Mouse (Mus musculus) neural tube, embryonic 14.5 days (tissue): ENCODE measurements around the gene Sec24b. TPM values are rescaled to one million over a fixed set of nuclear protein-coding genes. Genes with fewer than 3 reads are reported as not detected.

Experiments
- ATAC-seq: fragments of 200-750 bp; cut with Nextera tagmentation; 2 replicates; pipeline ENCODE4 v1.8.0; 2017; ENCODE audit warnings: low read depth, mild to moderate bottlenecking, moderate TSS enrichment, moderate library complexity
- H3K27ac ChIP-seq: fragments of 300-500 bp; sonication (generic); 2 replicates; pipeline ENCODE4 v1.5.1; 2014; ENCODE audit warnings: low read depth, mild to moderate bottlenecking, control low read depth, low read length, moderate library complexity, mixed read lengths
- H3K27me3 ChIP-seq: fragments of 300-500 bp; sonication (generic); 2 replicates; pipeline ENCODE4 v1.6.1; 2014; ENCODE audit warnings: low read length; ENCODE audit not compliant: control insufficient read depth, insufficient read depth
- H3K36me3 ChIP-seq: fragments of 300-500 bp; sonication (generic); 2 replicates; pipeline ENCODE4 v1.6.1; 2014; ENCODE audit warnings: low read length, mixed read lengths; ENCODE audit not compliant: control insufficient read depth, insufficient read depth
- H3K4me1 ChIP-seq: fragments of 300-500 bp; sonication (generic); 2 replicates; pipeline ENCODE4 v1.6.1; 2014; ENCODE audit warnings: low read length; ENCODE audit not compliant: control insufficient read depth, insufficient read depth
- H3K4me2 ChIP-seq: fragments of 300-500 bp; sonication (generic); 2 replicates; pipeline ENCODE4 v1.6.1; 2014; ENCODE audit warnings: mild to moderate bottlenecking, low read depth, low read length, control low read depth
- H3K4me3 ChIP-seq: fragments of 300-500 bp; sonication (generic); 2 replicates; pipeline ENCODE4 v1.5.1; 2014; ENCODE audit warnings: low read depth, low read length, control low read depth, mixed read lengths
- H3K9ac ChIP-seq: fragments of 300-500 bp; sonication (generic); replicated peaks from 2 replicates; pipeline ENCODE4 v1.6.1; 2014; ENCODE audit warnings: low read depth, mild to moderate bottlenecking, control low read depth, low read length, mixed read lengths
- H3K9me3 ChIP-seq: fragments of 300-500 bp; sonication (generic); 2 replicates; pipeline ENCODE4 v1.6.1; 2016; ENCODE audit warnings: low read length; ENCODE audit not compliant: control insufficient read depth
- WGBS: fragments of 180-500 bp; shearing (Covaris S2); extraction: QIAGEN DNeasy Blood & Tissue Kit; methylation state at CpG from one replicate; pipeline ENCODE4 v1.1.7; 2014; 5-methylcytosine and 5-hydroxymethylcytosine counted together
- polyA plus RNA-seq: library from polyadenylated mRNA; unstranded; fragments of >200 nt; fragmentation: Nextera tagmentation; extraction: Ambion mirVana; gene quantifications from 2 replicates; pipeline ENCODE4 v1.2.1, GENCODE M21; 2014

Gene Sec24b
- 36.5 and 38.9 TPM in 2 replicates for polyA plus RNA-seq

DNA sequence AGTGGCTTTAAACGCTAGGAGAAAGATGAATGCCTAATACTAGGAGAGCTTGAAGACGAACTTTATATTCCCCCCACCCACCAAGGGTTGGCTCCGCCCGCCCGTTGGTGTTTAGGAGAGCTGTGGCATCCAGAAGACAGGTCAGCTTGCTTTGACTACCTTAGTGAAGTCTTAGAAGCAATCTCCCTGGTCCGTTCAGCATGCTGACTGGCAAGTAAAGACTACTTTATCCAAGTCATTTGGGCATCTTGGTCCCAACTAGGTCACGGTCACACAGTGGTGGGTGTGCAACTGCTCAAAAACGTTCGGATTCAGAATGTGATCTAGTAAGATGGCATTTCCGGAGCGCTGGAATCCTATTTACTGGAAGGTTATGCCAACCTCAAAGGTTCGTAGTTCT is at the start of gene Sec24b:
Sec24b (minus strand) TSS at position 273 of the 400 bp plus-strand sequence.
- peak within 1 kb of the TSS; percentile 97 for H3K9ac ChIP-seq
- peak within 1 kb of the TSS; percentile 92 for H3K27ac ChIP-seq
- ATAC-seq = peak; percentile 12
- peak within 1 kb of the TSS; percentile 86 for H3K4me2 ChIP-seq
- WGBS = 15% methylated on average over 12 of the region's 12 CpGs
- H3K36me3 ChIP-seq = no peaks in the 10 kb centered on the region
- no peaks in the 10 kb centered on the region for H3K9me3 ChIP-seq
- H3K4me3 ChIP-seq = peak within 1 kb of the TSS; percentile 83
- H3K4me1 ChIP-seq = peaks cover 23% of the 10 kb centered on the region
- no peaks in the 10 kb centered on the region for H3K27me3 ChIP-seq

DNA sequence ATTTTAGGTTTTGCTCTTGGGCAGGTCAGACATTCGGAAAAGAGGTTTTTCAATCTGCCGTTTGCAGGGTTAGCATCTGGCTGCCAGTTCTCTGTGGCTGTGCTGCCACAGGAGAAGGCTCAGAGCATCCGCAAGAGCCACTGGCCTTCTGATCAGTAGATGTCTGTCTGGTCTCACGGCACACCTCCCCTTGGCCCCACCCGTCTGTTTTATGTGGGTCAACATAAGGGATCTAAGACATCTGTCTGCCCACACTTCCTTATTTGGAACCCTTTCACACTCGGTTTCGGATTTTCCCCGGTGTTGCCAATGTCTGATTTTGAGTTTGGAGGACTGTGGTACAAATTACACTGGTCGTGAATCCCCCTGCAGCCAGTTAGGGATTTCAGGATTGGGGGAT is 43.1 kb upstream of the Sec24b start:
- ATAC-seq = no peak
- whole genome bisulfite sequencing = 83% methylated on average over 9 of the region's 9 CpGs

DNA sequence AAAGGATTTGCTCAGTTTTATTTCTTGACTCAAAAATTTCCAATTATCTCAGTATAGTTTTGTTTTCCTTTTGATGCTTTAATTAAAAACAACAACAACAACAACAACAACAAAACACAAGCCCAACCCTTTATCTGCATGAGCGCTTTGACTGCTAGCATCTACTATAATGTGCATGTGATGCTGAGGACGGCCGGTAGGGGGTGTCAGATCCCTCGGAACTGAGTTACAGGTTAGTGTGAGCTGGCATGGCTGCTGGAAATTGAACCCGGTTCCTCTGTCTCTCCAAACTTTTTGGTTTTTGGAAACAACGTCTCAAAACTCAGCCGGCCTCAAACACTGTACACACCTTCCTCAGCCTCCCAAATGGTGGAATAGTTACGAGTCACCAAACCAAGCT is 42.1 kb upstream of the Sec24b start:
- Histone ChIP-seq H3K4me3 (no peak overlapping the region), H3K27me3 (no peaks in the 10 kb centered on the region), H3K9ac (no peak overlapping the region), H3K9me3 (no peaks in the 10 kb centered on the region), H3K27ac (no peak overlapping the region), H3K4me1 (no peaks in the 10 kb centered on the region), H3K4me2 (no peak overlapping the region), H3K36me3 (no peaks in the 10 kb centered on the region)
- ATAC-seq = no peak
- 75% methylated on average over 8 of the region's 8 CpGs for WGBS

More for the DNA sequence above, 43.1 kb upstream of the Sec24b start:
- H3K27ac ChIP-seq = no peak overlapping the region
- no peaks in the 10 kb centered on the region for H3K36me3 ChIP-seq
- H3K4me2 ChIP-seq = no peak overlapping the region
- no peaks in the 10 kb centered on the region for H3K27me3 ChIP-seq
- no peak overlapping the region for H3K9ac ChIP-seq
- no peaks in the 10 kb centered on the region for H3K9me3 ChIP-seq
- no peak overlapping the region for H3K4me3 ChIP-seq
- no peaks in the 10 kb centered on the region for H3K4me1 ChIP-seq

DNA sequence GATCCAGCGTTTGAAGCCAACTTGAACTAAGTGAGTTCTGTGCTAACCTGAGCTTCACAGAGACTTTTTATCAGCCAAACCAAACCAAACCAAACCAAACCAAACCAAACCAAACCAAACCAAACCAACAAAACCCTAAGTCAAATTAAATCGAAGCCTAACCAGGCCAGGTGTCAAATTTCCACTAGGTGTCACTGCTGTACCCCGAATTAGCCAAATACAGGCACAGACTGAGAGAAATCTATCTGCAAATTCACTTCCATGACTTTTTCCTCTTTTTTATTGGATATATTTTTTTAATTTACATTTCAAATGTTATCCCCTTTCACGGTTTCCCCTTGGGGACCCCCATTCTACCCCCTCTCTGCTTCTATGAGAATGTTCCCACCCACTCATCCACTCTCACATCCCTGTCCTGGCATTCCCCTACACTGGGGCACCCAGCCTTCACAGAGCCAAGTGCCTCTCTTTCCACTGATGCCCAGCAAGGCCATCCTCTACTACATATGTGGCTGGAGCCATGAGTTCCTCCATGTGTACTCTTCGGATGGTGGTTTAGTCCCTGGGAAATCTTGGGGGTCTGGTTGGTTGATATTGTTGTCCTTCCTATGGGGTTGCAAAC is 33.9 kb upstream of the Sec24b start:
- Histone ChIP-seq H3K9ac (no peak overlapping the region), H3K27me3 (no peaks in the 10 kb centered on the region), H3K4me1 (no peaks in the 10 kb centered on the region), H3K36me3 (no peaks in the 10 kb centered on the region), H3K4me3 (no peak overlapping the region), H3K9me3 (no peaks in the 10 kb centered on the region), H3K27ac (no peak overlapping the region), H3K4me2 (no peak overlapping the region)
- peak; percentile 62; the same call in 1 of the 2 replicates for ATAC-seq
- 47% methylated on average over 5 of the region's 5 CpGs for WGBS

DNA sequence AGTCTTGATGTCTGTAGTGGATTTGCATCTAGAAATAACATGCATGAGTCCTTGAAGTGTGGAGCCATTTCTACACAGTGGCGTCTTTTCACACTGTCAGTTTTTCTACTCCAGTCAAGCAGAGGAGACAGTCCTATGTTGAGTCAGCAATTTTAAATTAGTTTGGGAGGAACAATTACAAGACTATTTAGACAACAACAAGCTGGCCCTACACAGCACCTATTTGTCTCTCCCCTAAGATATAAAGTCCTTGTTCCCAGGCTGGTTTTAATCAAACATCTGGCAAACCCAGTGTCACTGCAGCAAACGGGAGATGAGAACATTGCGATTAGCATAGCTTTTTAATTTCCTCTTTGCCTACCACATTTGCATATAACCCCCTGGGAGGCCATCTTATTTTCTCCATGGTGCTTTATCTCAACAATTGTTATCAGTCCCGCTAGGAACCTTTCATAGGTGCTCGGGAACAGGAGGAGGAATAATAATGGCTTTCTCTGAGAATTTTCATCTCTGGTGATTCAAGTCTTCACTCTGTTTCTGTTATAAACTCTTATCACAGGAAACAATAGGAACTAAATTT is 32.9 kb upstream of the Sec24b start:
- Histone ChIP-seq H3K36me3 (no peaks in the 10 kb centered on the region), H3K4me1 (no peaks in the 10 kb centered on the region), H3K4me3 (no peak overlapping the region), H3K27ac (peak overlapping the region; percentile 10; the same call in 1 of the 2 replicates), H3K9me3 (no peaks in the 10 kb centered on the region), H3K9ac (no peak overlapping the region), H3K27me3 (no peaks in the 10 kb centered on the region), H3K4me2 (no peak overlapping the region)
- WGBS = 42% methylated on average over 5 of the region's 5 CpGs
- ATAC-seq = peak; percentile 62

DNA sequence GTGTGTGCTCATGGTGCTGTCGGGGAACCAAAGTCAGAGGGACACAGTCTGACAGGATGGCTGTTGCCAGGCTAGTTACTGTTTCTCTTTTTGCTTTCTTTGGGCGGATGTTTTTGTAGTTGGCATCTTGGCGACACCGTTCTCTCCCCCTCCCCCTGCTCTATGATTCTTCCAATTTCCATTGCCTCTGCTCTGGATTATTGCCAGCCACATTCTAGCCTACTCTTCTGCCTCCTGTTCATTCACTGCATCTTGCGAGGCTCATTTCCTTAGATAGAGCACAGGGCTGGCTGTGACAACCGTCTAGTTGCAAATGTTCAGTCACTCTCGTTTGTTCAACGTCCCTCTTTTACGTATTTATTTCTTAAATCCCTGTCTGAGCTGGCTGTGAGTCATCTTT is 29.1 kb upstream of the Sec24b start:
- WGBS = 70% methylated on average over 9 of the region's 9 CpGs

DNA sequence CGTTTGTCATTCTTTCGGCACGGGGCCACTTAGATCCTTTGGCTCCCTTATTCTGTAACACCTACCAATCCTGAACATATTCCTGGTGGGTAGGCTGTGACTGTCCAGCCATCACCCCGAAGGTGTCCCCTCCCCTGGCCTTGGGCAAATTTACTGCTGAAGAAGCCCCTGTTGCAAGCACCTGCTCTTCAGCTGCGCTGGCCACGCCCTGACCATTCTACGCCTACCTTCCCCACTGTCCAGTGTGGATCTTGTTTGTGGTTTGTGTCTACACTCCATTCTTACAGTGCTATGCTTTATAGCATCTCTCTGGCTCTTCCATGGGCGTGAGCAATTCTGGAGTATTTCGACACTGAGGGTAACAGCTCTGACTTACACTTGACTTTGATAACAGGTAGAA is 27.3 kb upstream of the Sec24b start:
- H3K9me3 ChIP-seq = no peaks in the 10 kb centered on the region
- H3K4me1 ChIP-seq = no peaks in the 10 kb centered on the region
- no peaks in the 10 kb centered on the region for H3K36me3 ChIP-seq
- H3K4me3 ChIP-seq = no peak overlapping the region
- no peak for ATAC-seq
- no peaks in the 10 kb centered on the region for H3K27me3 ChIP-seq
- 94% methylated on average over 9 of the region's 9 CpGs for WGBS
- no peak overlapping the region for H3K9ac ChIP-seq
- H3K4me2 ChIP-seq = no peak overlapping the region
- H3K27ac ChIP-seq = no peak overlapping the region

More for the DNA sequence above, 29.1 kb upstream of the Sec24b start:
- Histone ChIP-seq H3K4me3 (no peak overlapping the region), H3K9ac (no peak overlapping the region), H3K27me3 (no peaks in the 10 kb centered on the region), H3K4me1 (no peaks in the 10 kb centered on the region), H3K9me3 (no peaks in the 10 kb centered on the region), H3K27ac (no peak overlapping the region), H3K36me3 (no peaks in the 10 kb centered on the region), H3K4me2 (no peak overlapping the region)
- no peak for ATAC-seq

DNA sequence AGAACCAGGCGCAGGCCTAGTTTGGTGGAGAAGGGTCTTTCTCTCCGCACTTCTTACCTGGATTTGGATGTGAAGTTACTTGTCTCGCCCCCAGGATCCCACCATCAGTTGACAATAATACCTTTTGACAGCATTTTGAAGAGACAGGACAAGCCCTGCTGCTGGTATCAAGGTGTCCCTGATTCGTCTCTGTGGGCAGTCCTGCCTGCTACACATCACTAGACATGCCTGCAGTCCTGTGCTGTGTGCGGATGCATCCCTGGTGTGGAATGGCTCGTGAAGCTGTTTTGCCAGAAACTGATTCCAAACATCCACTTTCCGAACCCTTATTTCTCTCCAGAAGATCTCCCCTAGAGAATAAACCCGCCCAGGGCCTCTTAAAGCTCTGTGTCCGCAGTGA is 26.1 kb upstream of the Sec24b start:
- Histone ChIP-seq H3K9me3 (no peaks in the 10 kb centered on the region), H3K9ac (no peak overlapping the region), H3K4me3 (no peak overlapping the region), H3K27ac (no peak overlapping the region), H3K36me3 (no peaks in the 10 kb centered on the region), H3K4me1 (no peaks in the 10 kb centered on the region), H3K27me3 (no peaks in the 10 kb centered on the region), H3K4me2 (no peak overlapping the region)
- 80% methylated on average over 9 of the region's 9 CpGs for WGBS
- no peak for ATAC-seq

DNA sequence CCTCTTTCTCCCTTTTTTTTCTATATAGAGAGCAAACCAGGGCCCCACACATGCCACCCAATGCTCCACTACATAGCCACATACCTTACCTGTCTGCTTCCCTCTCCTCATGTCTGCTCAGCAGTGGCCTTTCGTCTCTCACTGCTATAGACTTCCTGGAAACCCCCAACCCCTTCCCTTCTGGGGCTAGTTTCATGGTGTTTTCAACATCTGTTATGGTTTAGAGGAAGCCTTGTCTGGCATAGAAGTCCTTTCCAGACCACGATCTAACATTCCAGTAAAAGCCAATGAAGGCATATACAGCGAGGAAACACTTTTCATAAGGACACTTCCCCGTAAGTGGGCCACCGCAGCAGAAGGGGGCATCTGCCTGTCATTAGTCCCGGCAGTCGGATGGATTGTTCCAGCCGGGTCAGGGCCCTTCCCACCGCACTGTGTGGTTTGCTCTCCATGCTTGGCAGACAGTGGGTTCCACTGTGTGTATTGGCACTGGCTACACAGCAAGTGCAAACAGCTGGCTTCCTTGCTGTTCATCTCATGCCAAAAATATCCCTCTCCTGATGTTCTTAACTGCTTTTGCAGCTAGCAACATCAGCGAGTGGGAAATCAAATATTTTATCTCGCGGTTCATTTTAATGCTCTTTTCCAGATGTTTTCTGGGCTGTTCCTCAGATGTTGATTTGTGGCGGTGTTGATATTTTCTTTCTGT is 25.2 kb upstream of the Sec24b start:
- Histone ChIP-seq H3K27me3 (no peaks in the 10 kb centered on the region), H3K27ac (no peak overlapping the region), H3K4me3 (no peak overlapping the region), H3K4me1 (no peaks in the 10 kb centered on the region), H3K9me3 (no peaks in the 10 kb centered on the region), H3K4me2 (no peak overlapping the region), H3K9ac (no peak overlapping the region), H3K36me3 (no peaks in the 10 kb centered on the region)
- ATAC-seq = no peak; the same call in 1 of the 2 replicates
- 71% methylated on average over 13 of the region's 13 CpGs for WGBS
